Mouse (Mus musculus) C2C12 (cell line): ENCODE data around the gene Phlpp1. TPM values are rescaled to one million over a fixed set of nuclear protein-coding genes. Genes with fewer than 3 reads are reported as not detected.

Experiments used
- H3K27me3 ChIP-seq: one replicate; pipeline ENCODE4 v1.6.1; 2011; ENCODE audit not compliant: control insufficient read depth, insufficient read depth, insufficient read length
- H3K36me3 ChIP-seq: one replicate; pipeline ENCODE4 v1.6.1; 2011; ENCODE audit not compliant: control insufficient read depth, insufficient read depth
- H3K4me3 ChIP-seq: one replicate; pipeline ENCODE4 v1.5.1; 2011; ENCODE audit warnings: mild to moderate bottlenecking, control low read depth; ENCODE audit not compliant: poor library complexity, insufficient read depth, severe bottlenecking
- H3K79me2 ChIP-seq: one replicate; pipeline ENCODE4 v1.6.1; 2011; ENCODE audit not compliant: control insufficient read depth, insufficient read depth
- H3K79me3 ChIP-seq: one replicate; pipeline ENCODE4 v1.6.1; 2011; ENCODE audit warnings: low read depth, control low read depth
- H3ac ChIP-seq: one replicate; pipeline ENCODE3; 2011; ENCODE audit warnings: low read depth; ENCODE audit not compliant: control insufficient read depth, insufficient read length
- CEBPB ChIP-seq: IDR thresholded peaks from one replicate; pipeline ENCODE4 v1.6.1; 2011; ENCODE audit warnings: low read depth, mild to moderate bottlenecking, control low read depth, moderate library complexity
- CTCF ChIP-seq: IDR thresholded peaks from one replicate; pipeline ENCODE4 v1.5.1; 2011; ENCODE audit not compliant: control insufficient read depth, insufficient read depth, insufficient read length
- FOSL1 ChIP-seq: IDR thresholded peaks from one replicate; pipeline ENCODE4 v1.8.0; 2011; ENCODE audit warnings: mild to moderate bottlenecking, low read length; ENCODE audit not compliant: poor library complexity, insufficient read depth, severe bottlenecking
- MAX ChIP-seq: IDR thresholded peaks from one replicate; pipeline ENCODE4 v1.6.1; 2011; ENCODE audit warnings: mild to moderate bottlenecking, control low read depth
- MYOD1 ChIP-seq: IDR thresholded peaks from one replicate; pipeline ENCODE4 v1.6.1; 2011; ENCODE audit warnings: low read depth; ENCODE audit not compliant: control insufficient read depth, insufficient read length
- MYOG ChIP-seq: IDR thresholded peaks from one replicate; pipeline ENCODE4 v1.6.1; 2011; ENCODE audit not compliant: control insufficient read depth, insufficient read length; ENCODE audit errors: extremely low read depth
- USF1 ChIP-seq: IDR thresholded peaks from one replicate; pipeline ENCODE4 v1.6.1; 2011; ENCODE audit warnings: low read depth, mild to moderate bottlenecking, control low read depth, moderate library complexity
- polyA plus RNA-seq: library from polyadenylated mRNA; unstranded; fragments of >200 nt; fragmentation: generic; extraction: Trizol; gene quantifications from one replicate; pipeline ENCODE4 v1.2.1, GENCODE M21; 2012; ENCODE audit warnings: missing spikeins

Phlpp1 gene
- polyA plus RNA-seq, 1 experiment, result 6.3 TPM

DNA sequence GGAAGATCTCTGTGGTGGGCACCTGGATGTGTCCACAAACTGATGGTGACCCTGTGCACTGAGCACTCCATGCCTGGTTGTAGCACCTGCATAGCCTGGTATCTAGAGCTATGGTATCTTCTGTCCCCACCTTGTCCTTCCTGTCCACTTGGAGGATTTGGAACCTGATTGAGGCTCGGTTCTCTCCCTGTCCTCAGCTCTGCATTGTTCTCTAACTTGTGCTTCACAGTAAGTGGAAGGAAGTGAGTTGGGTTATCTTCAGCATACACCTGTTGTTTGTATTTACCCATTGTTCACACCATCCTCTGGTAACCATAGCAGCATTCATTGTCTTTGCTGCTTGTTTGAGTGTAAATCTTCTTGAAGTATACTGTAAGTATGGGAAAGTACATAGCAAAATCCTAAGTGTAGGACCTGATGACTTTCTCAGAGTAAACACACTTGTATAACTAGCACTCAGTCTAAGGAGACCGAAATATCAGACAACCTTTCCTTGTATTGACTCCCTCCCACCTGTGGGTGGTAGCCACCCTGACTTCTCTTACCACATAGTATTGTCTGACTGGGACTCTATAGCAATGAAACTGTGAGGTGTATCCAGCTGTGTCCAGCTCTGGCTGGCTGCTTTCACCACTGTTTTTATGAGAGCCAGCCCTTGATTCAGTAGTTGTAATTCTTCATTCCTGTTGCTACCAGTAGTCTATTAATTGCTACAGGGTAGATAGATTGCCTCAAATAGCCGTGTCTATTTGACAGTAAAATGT lies 191.5 kb downstream of the Phlpp1 start:
- no peaks in the 10 kb centered on the region for H3K27me3 ChIP-seq
- H3K36me3 ChIP-seq, result peaks cover 5% of the 10 kb centered on the region
- no peaks in the 10 kb centered on the region for H3K79me2 ChIP-seq
- no peaks in the 10 kb centered on the region for H3K79me3 ChIP-seq
- TF ChIP-seq MYOD1 (no peak), FOSL1 (no peak), MYOG (no peak), MAX (no peak), CEBPB (no peak), USF1 (no peak), CTCF (no peak)
- H3K4me3 ChIP-seq, result no peak overlapping the region
- H3ac ChIP-seq, result no peak overlapping the region

DNA sequence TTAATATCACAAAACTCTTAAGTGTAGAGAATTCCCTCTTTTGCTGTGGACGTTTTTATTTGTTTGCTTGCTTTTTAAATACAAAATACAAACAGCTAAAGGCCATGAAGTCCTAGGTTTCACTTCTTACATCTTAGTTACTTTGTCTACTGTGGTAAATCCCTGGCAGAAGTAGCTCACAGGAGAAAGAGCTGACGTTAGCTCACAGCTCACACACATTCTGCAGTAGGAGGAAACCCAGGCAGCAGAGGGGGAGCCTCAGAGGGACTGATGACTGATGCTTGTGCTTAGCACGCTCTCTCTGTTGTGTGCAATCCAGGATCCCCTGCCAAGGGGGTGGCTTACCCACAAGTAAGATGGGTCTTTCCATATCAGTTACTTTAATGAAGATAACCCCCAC lies 197.8 kb downstream of the Phlpp1 start:
- Histone ChIP-seq H3K36me3 (peaks cover 11% of the 10 kb centered on the region), H3K27me3 (no peaks in the 10 kb centered on the region), H3K79me3 (no peaks in the 10 kb centered on the region), H3ac (no peak overlapping the region), H3K79me2 (no peaks in the 10 kb centered on the region), H3K4me3 (no peak overlapping the region)
- no peak for TF ChIP-seq MYOG
- TF ChIP-seq CEBPB, result no peak
- no peak for TF ChIP-seq USF1

DNA sequence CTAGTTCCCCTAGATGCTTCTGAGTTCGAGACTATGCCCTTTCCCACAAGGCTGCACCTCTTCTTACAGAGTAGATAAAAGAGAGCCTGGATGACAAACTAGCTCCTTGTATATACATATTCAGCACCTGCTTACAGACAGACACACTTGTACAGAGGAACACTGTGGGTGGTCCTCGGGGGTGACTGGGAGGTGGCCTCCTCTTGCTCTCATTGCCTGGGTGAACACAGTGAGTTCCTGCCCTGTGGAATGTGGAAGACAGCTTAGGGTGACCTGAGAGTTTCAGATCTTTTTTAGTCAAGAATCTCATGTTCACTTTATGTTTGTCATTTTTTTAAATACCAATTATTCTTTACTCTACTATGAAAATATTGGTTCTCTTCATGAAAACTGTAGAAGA lies 200.9 kb downstream of the Phlpp1 start:
- Histone ChIP-seq H3K4me3 (no peak overlapping the region), H3K79me3 (no peaks in the 10 kb centered on the region)
- TF ChIP-seq MYOD1, result no peak
- no peak for TF ChIP-seq CTCF
- no peak for TF ChIP-seq MAX
- TF ChIP-seq USF1, result no peak
- TF ChIP-seq MYOG, result no peak
- TF ChIP-seq CEBPB, result no peak
- TF ChIP-seq FOSL1, result no peak

DNA sequence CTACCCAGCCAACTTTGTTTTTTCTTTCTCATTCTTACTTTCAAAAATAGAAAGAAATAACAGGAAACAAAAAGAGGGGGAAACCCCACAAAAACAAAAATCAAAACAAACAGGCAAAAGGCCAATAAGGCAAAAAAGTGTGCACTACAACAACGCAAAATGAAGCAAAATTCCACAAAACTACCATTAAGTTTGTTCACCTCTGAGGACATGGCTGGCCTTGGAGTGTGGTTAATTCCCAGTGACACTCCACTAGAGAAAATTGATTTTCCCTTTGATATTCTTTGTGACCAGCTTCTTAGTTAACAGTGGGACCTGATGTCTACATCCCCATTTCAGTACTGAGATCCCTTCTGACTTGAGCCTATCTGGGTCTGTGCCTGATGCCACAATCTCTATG lies 202.1 kb downstream of the Phlpp1 start:
- H3ac ChIP-seq, result no peak overlapping the region
- H3K79me2 ChIP-seq, result no peaks in the 10 kb centered on the region
- no peak for TF ChIP-seq MYOG
- no peak for TF ChIP-seq USF1
- no peak for TF ChIP-seq MYOD1
- no peak for TF ChIP-seq CEBPB
- TF ChIP-seq FOSL1, result no peak
- no peak for TF ChIP-seq CTCF
- TF ChIP-seq MAX, result no peak
- H3K27me3 ChIP-seq, result no peaks in the 10 kb centered on the region
- H3K4me3 ChIP-seq, result no peak overlapping the region
- H3K36me3 ChIP-seq, result peaks cover 10% of the 10 kb centered on the region
- no peaks in the 10 kb centered on the region for H3K79me3 ChIP-seq

More for the DNA sequence above, 200.9 kb downstream of the Phlpp1 start:
- no peaks in the 10 kb centered on the region for H3K27me3 ChIP-seq
- no peaks in the 10 kb centered on the region for H3K79me2 ChIP-seq
- H3ac ChIP-seq, result no peak overlapping the region
- peaks cover 14% of the 10 kb centered on the region for H3K36me3 ChIP-seq

DNA sequence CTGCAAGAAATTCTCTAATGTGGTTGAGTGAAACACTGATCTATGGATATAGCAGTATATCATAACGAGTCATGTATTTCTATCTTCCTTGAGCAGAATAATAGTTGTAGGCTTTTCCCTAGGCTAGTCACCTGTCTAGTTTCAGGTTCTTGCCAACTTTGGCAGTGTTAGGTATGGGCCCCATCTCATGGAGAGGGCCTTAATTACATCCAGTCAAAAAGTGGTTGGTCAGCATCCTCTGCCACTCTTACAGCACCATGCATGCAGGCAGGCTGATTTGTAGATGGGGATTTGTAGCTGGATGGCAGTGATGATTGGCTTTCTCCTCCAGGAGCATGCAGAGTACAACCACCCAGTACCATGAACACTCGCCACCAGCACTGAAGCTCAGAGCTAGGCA lies 202.7 kb downstream of the Phlpp1 start:
- H3K4me3 ChIP-seq, result no peak overlapping the region
- no peak for TF ChIP-seq MYOG
- TF ChIP-seq CTCF, result no peak
- no peak for TF ChIP-seq MYOD1
- no peak for TF ChIP-seq USF1
- TF ChIP-seq CEBPB, result no peak
- no peak for TF ChIP-seq MAX
- no peak for TF ChIP-seq FOSL1
- peaks cover 4% of the 10 kb centered on the region for H3K36me3 ChIP-seq
- H3ac ChIP-seq, result no peak overlapping the region
- H3K79me3 ChIP-seq, result no peaks in the 10 kb centered on the region
- no peaks in the 10 kb centered on the region for H3K27me3 ChIP-seq
- H3K79me2 ChIP-seq, result no peaks in the 10 kb centered on the region

DNA sequence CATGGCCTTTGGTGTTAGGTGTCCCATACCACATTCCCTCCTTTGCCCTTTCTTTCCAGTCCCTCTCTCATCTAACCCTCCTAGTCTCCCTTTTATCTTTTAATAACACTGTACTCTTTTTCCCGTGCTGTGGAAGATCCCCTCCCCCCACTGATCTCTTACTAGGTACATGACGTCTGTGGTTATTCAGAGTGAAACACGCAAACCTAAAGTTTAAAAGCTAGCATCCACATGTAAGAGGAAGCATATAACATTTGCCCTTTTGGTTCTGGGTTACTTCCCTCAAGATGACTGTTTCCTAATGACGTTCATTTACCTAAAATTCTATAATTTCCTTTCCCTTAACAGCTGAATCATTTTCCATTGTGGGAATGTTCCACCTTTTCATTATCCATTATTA lies 203.4 kb downstream of the Phlpp1 start:
- peaks cover 4% of the 10 kb centered on the region for H3K36me3 ChIP-seq
- no peaks in the 10 kb centered on the region for H3K79me2 ChIP-seq
- TF ChIP-seq MAX (no peak), CEBPB (no peak), FOSL1 (no peak), CTCF (no peak)
- H3ac ChIP-seq, result no peak overlapping the region
- no peaks in the 10 kb centered on the region for H3K27me3 ChIP-seq
- H3K79me3 ChIP-seq, result no peaks in the 10 kb centered on the region
- no peak overlapping the region for H3K4me3 ChIP-seq
